Mouse (Mus musculus): ENCODE results near the gene Peli2. TPM values are rescaled to one million over a fixed set of nuclear protein-coding genes. Genes with fewer than 3 reads are reported as not detected.

Gene Peli2
- polyA plus RNA-seq, 1 experiment from 2014 or later, result 10.4 TPM

- Histone ChIP-seq H3K4me3 (no peak overlapping the region), H3K4me1 (peaks cover 25% of the 10 kb centered on the region), H3K9ac (no peak overlapping the region), H3K36me3 (peaks cover 5% of the 10 kb centered on the region), H3K27ac (no peak overlapping the region), H3K4me2 (replicated peaks) (no peak overlapping the region), H3K9me3 (no peaks in the 10 kb centered on the region), H3K27me3 (no peaks in the 10 kb centered on the region)
- WGBS, result 53% methylated on average over 4 of the region's 4 CpGs
- no peak for ATAC-seq (ENCODE audit: low FRiP score, low read depth)
These were observed 53.7 kb downstream of the Peli2 start for GRCm38 (mm10) chr14:48174356-48174755.

- Histone ChIP-seq H3K27me3 (no peaks in the 10 kb centered on the region), H3K9ac (no peak overlapping the region), H3K36me3 (no peaks in the 10 kb centered on the region; the same call in 1 of the 2 replicates), H3K27ac (no peak overlapping the region), H3K4me2 (replicated peaks) (no peak overlapping the region), H3K9me3 (no peaks in the 10 kb centered on the region), H3K4me3 (no peak overlapping the region), H3K4me1 (peaks cover 25% of the 10 kb centered on the region)
- no peak for ATAC-seq (ENCODE audit: low FRiP score, low read depth)
- 69% methylated on average over 8 of the region's 8 CpGs for WGBS
These were observed 54.5 kb downstream of the Peli2 start for GRCm38 (mm10) chr14:48175115-48175514.

GRCm38 (mm10) chr14:48178304-48178995, 57.8 kb downstream of the Peli2 start:
- WGBS, result 81% methylated on average over 15 of the region's 15 CpGs
- H3K9ac ChIP-seq, result no peak overlapping the region
- no peak overlapping the region for H3K4me3 ChIP-seq
- peaks cover 21% of the 10 kb centered on the region; the same call in 1 of the 2 replicates for H3K9me3 ChIP-seq
- no peak for ATAC-seq (ENCODE audit: low FRiP score, low read depth)
- H3K27ac ChIP-seq, result no peak overlapping the region
- H3K4me1 ChIP-seq, result peaks cover 8% of the 10 kb centered on the region; the same call in 1 of the 2 replicates
- no peaks in the 10 kb centered on the region for H3K27me3 ChIP-seq
- no peak overlapping the region for H3K4me2 ChIP-seq (replicated peaks)
- peaks cover 21% of the 10 kb centered on the region for H3K36me3 ChIP-seq

- no peak overlapping the region for H3K4me2 ChIP-seq (replicated peaks)
- peaks cover 21% of the 10 kb centered on the region; the same call in 1 of the 2 replicates for H3K9me3 ChIP-seq
- H3K4me3 ChIP-seq, result no peak overlapping the region
- H3K9ac ChIP-seq, result no peak overlapping the region
- H3K27me3 ChIP-seq, result no peaks in the 10 kb centered on the region
- H3K4me1 ChIP-seq, result peaks cover 3% of the 10 kb centered on the region; the same call in 1 of the 2 replicates
- WGBS, result 83% methylated on average over 8 of the region's 8 CpGs
- no peak overlapping the region for H3K27ac ChIP-seq
- no peak for ATAC-seq (ENCODE audit: low FRiP score, low read depth)
- peaks cover 25% of the 10 kb centered on the region for H3K36me3 ChIP-seq
These were observed 58.4 kb downstream of the Peli2 start for GRCm38 (mm10) chr14:48179021-48179420.

GRCm38 (mm10) chr14:48186302-48186701, 65.7 kb downstream of the Peli2 start:
- Histone ChIP-seq H3K4me1 (peaks cover 16% of the 10 kb centered on the region), H3K4me3 (no peak overlapping the region), H3K9me3 (peaks cover 18% of the 10 kb centered on the region; the same call in 1 of the 2 replicates), H3K27me3 (no peaks in the 10 kb centered on the region), H3K36me3 (peaks cover 35% of the 10 kb centered on the region), H3K9ac (no peak overlapping the region), H3K27ac (no peak overlapping the region), H3K4me2 (replicated peaks) (no peak overlapping the region)
- WGBS, result 73% methylated on average over 6 of the region's 6 CpGs
- no peak for ATAC-seq (ENCODE audit: low FRiP score, low read depth)

- peaks cover 20% of the 10 kb centered on the region for H3K4me1 ChIP-seq
- H3K27me3 ChIP-seq, result no peaks in the 10 kb centered on the region
- H3K27ac ChIP-seq, result no peak overlapping the region
- H3K4me2 ChIP-seq (replicated peaks), result no peak overlapping the region
- H3K4me3 ChIP-seq, result no peak overlapping the region
- peaks cover 31% of the 10 kb centered on the region for H3K36me3 ChIP-seq
- peaks cover 12% of the 10 kb centered on the region; the same call in 1 of the 2 replicates for H3K9me3 ChIP-seq
- ATAC-seq (ENCODE audit: low FRiP score, low read depth), result no peak
- WGBS, result 74% methylated on average over 9 of the region's 9 CpGs
- no peak overlapping the region for H3K9ac ChIP-seq
These were observed 66.5 kb downstream of the Peli2 start for GRCm38 (mm10) chr14:48187100-48187499.

- no peaks in the 10 kb centered on the region for H3K27me3 ChIP-seq
- ATAC-seq (ENCODE audit: low FRiP score, low read depth), result no peak
- H3K36me3 ChIP-seq, result peaks cover 13% of the 10 kb centered on the region; the same call in 1 of the 2 replicates
- WGBS, result 33% methylated on average over 8 of the region's 8 CpGs
- H3K9ac ChIP-seq, result no peak overlapping the region
- no peak overlapping the region for H3K4me2 ChIP-seq (replicated peaks)
- no peak overlapping the region for H3K27ac ChIP-seq
- peaks cover 24% of the 10 kb centered on the region for H3K4me1 ChIP-seq
- H3K4me3 ChIP-seq, result no peak overlapping the region
- no peaks in the 10 kb centered on the region for H3K9me3 ChIP-seq
These were observed 68.7 kb downstream of the Peli2 start for GRCm38 (mm10) chr14:48189330-48189729.

- H3K4me3 ChIP-seq, result no peak overlapping the region
- no peak overlapping the region for H3K27ac ChIP-seq
- H3K9me3 ChIP-seq, result no peaks in the 10 kb centered on the region
- H3K4me1 ChIP-seq, result peaks cover 30% of the 10 kb centered on the region
- H3K36me3 ChIP-seq, result no peaks in the 10 kb centered on the region
- WGBS, result 92% methylated on average over 5 of the region's 5 CpGs
- H3K4me2 ChIP-seq (replicated peaks), result no peak overlapping the region
- no peaks in the 10 kb centered on the region for H3K27me3 ChIP-seq
- H3K9ac ChIP-seq, result no peak overlapping the region
- no peak for ATAC-seq (ENCODE audit: low FRiP score, low read depth)
These were observed 70.3 kb downstream of the Peli2 start for GRCm38 (mm10) chr14:48190946-48191345.

GRCm38 (mm10) chr14:48191925-48192324, 71.3 kb downstream of the Peli2 start:
- Histone ChIP-seq H3K4me2 (replicated peaks) (no peak overlapping the region), H3K4me1 (peaks cover 38% of the 10 kb centered on the region), H3K27ac (no peak overlapping the region), H3K27me3 (no peaks in the 10 kb centered on the region), H3K9ac (no peak overlapping the region), H3K4me3 (no peak overlapping the region), H3K9me3 (no peaks in the 10 kb centered on the region), H3K36me3 (no peaks in the 10 kb centered on the region)
- ATAC-seq (ENCODE audit: low FRiP score, low read depth), result no peak
- 94% methylated on average over 3 of the region's 3 CpGs for WGBS

GRCm38 (mm10) chr14:48196804-48197203, 76.2 kb downstream of the Peli2 start:
- ATAC-seq (ENCODE audit: low FRiP score, low read depth), result peak; percentile 64; the same call in 1 of the 2 replicates
- WGBS, result 19% methylated on average over 5 of the region's 5 CpGs
- H3K9ac ChIP-seq, result no peak overlapping the region
- no peak overlapping the region for H3K4me2 ChIP-seq (replicated peaks)
- H3K4me1 ChIP-seq, result peaks cover 54% of the 10 kb centered on the region
- no peaks in the 10 kb centered on the region for H3K9me3 ChIP-seq
- no peaks in the 10 kb centered on the region for H3K36me3 ChIP-seq
- no peak overlapping the region for H3K4me3 ChIP-seq
- H3K27me3 ChIP-seq, result no peaks in the 10 kb centered on the region
- no peak overlapping the region for H3K27ac ChIP-seq

- Histone ChIP-seq H3K4me3 (no peak overlapping the region), H3K4me1 (peaks cover 54% of the 10 kb centered on the region), H3K4me2 (replicated peaks) (no peak overlapping the region), H3K9me3 (no peaks in the 10 kb centered on the region), H3K36me3 (no peaks in the 10 kb centered on the region), H3K27ac (no peak overlapping the region), H3K27me3 (no peaks in the 10 kb centered on the region), H3K9ac (no peak overlapping the region)
- ATAC-seq (ENCODE audit: low FRiP score, low read depth), result peak; percentile 42; the same call in 1 of the 2 replicates
- 75% methylated on average over 7 of the region's 7 CpGs for WGBS
These were observed 76.7 kb downstream of the Peli2 start for GRCm38 (mm10) chr14:48197287-48197686.

GRCm38 (mm10) chr14:48198190-48198954, 77.7 kb downstream of the Peli2 start:
- WGBS, result 51% methylated on average over 8 of the region's 8 CpGs
- Histone ChIP-seq H3K27ac (no peak overlapping the region), H3K36me3 (no peaks in the 10 kb centered on the region), H3K9me3 (no peaks in the 10 kb centered on the region), H3K4me2 (replicated peaks) (no peak overlapping the region), H3K27me3 (no peaks in the 10 kb centered on the region), H3K4me3 (no peak overlapping the region), H3K9ac (no peak overlapping the region), H3K4me1 (peaks cover 50% of the 10 kb centered on the region)
- no peak for ATAC-seq (ENCODE audit: low FRiP score, low read depth)

All from limb, embryonic 13.5 days (tissue).